Mouse (Mus musculus) c-Kit-positive CD71-positive TER-119-positive erythroid progenitor cells, embryonic 14.5 days (primary cell): Measurements from ENCODE around the gene Thsd7a.

Experiments used
- DNase-seq: peaks from one replicate; pipeline ENCODE4 v3.0.0-alpha.2; 2013; ENCODE audit warnings: low spot score

Thsd7a gene

DNA sequence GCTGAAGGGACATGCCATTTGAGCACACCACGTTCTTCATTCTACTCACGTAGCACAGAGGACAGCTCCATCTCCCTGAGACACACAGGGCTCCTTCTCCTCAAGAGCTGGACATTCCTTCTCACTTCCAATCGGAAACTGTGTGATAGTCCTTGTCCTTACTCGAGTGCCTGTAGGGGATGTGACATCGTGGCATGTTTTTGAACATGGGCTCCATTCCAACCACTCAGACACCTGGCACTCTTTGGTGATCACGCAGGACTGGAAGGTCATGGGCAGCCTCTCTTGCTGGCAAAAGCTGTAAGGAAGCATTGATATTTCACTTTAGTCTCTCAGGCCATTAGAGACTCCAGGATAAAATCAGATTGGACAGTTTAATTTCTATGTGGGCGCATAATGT, 245.3 kb downstream of the Thsd7a start:
- DNase-seq: no peak

DNA sequence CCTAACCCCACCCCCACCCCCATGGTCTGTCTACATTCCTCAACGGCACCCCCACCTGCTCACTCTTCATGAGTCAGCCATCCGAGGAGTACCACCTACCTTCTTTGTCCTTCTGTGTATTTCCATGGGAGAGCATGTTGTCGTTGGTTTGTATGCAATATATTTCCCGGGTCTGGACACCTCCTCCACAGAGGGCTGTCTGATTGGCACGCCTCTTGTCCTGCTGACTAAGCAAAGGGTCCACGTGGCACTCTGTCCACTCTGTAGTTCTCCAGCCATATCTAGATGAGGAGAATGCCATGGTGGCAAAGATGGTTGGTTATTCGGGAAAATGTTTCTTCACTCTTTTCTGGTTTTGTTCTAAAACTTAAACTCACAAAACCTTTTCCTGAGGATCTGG, 248.3 kb downstream of the Thsd7a start:
- no peak for DNase-seq

DNA sequence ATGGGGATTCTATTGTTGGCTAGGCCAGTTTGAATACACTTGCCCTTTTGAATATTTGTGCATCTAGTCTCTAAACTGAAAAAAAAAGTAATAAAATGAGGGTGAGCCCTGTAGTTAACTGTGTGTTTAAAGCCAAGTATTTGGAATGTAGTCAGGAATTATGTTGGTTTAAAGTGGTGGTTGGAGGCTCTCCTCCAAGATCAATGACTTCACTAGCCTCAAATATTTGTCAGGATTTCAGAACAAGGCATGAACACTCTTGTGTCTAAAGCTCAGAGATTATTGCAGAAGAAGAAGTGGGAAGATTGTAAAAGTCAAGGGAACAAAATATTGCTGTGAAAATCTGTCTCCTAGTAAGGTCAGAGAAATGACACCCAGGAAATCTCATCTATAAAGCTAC, 249.3 kb downstream of the Thsd7a start:
- no peak for DNase-seq

DNA sequence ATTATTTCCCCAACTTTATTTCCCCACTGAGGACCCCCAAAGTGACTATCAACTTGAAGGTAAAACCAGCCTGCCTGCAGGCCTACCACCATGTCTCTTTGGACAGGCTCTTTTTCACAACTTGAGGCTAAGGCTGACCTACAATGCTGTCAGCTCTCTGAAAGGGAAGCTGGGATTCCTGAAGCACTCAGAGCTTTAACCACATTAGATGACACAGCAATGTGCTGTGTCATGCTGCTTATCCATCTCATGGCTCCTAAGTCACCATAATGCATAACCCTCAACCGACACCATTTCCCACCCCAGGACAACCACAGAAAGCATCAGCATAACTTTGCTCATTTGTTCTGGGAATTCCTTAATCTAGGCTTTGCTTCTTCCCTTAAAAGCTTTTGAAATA, 255.6 kb downstream of the Thsd7a start:
- DNase-seq: no peak

DNA sequence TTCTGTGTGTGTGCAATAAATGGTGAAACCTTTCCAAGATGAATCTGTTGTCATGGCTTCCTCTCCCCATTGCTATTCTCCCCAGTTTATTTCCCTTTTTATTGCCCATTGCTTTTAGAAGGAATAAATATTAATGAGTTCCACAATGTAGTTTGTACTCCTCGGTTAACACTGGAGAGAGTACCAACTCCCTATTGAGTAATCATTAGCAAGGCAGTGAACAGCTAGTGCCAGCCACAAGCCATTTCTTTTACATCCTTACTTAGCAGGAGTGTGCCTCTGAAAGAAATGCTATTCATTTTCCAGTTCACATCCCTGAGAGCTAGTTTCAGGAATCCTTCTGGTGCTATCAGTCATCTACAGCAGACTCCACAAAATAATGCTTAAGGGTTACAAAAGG, 260.3 kb downstream of the Thsd7a start:
- no peak for DNase-seq

DNA sequence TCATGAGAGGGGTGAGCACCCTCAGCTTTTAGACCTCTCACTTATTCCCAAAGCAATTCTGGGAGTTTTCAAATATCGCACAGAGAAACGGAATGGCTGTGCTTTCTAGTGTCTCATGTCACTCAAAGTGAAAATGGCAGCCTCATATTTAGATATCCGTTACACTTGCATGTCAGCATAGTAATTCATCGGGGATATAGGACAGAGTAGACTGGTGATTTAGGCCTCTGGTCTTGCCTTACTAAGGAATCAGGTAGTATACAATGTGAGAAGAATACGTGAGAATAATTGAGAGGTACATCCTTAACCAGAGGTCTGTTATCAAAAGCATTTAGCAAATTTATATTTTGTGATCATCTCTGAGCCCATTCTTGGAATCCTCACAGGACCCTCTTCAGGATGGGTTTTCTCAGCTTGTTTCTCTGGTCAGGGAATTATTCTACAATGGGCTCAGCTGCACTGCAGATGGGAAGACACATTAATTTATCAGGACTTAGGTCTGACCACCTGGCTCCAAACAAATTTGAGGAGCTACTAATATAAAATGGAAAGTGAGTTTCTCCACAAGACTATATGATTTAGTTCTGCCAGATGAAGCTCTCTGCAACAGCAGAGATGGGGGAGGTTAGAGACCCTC, 267.6 kb downstream of the Thsd7a start:
- DNase-seq: no peak

DNA sequence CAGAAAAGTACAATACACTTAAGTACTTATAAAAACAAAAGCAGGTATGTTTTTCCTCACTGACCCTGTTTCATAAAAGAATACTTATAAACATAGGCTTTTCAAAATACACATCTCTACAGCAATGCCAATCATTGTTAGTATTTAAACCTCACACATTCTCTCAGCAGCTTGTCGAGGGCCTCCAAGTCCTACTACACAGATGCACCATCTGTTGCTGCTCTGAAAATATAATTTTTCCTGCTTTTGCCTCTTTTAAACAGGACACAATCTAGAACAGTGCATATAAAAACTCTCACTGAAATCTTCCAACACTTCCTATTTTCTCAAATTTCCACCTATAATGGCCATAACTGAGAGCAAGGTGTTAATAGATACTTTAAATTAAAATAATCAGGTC, 270.9 kb downstream of the Thsd7a start:
- DNase-seq: no peak

DNA sequence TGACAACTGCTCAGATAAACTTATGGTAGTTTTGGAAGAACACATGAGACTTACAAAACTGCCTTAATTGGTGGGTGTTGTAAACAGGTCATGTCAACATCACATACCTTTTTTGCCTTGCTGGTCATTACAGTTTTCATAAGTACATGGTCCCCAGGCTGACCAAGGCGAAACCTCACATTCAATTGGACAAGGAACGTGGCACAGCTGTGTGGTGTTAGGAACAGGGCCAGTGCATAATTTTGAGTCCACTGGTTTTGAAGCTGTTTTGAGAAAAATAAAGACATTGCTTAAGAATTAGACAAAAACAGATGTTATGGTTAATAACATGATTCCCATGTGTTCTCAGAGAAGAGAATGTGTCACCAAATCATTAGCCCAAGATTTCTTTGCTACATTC, 278.3 kb downstream of the Thsd7a start:
- no peak for DNase-seq

DNA sequence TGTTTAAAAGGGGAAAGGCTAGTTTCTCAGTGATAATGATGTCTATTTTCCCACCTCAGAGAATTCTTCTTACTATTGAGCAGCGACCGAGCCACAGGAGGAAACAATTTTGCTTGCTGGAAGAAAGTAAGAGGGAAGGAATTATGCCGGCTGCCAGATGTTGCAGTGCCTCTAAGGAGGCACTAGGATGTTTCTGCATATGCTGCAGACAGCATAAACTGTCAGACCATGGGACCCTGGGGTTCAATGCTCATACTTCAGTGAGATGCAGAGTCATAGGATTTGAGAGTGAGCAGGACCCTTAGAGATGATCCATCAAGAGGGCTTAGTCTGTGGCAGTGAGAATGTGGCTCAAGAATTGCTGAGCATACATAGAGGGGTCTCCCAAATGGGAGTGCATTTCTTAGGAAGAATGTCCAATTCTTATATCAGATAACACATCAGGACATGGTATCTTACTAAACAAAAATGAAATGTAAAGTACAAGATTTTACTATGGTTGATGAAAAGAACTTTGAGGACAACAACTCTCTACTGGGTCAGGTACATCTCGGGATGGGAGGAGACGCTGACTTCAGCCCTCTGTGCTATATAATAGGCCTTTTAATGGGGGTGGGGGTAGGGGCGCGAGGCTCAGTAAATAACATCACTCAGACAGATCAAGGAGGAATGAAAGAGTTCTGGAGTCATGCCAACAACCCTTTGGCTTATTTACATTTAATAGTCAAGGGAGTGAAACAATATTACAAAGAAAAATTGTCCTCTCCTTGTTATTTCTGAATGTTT, 281.7 kb downstream of the Thsd7a start:
- no peak for DNase-seq

DNA sequence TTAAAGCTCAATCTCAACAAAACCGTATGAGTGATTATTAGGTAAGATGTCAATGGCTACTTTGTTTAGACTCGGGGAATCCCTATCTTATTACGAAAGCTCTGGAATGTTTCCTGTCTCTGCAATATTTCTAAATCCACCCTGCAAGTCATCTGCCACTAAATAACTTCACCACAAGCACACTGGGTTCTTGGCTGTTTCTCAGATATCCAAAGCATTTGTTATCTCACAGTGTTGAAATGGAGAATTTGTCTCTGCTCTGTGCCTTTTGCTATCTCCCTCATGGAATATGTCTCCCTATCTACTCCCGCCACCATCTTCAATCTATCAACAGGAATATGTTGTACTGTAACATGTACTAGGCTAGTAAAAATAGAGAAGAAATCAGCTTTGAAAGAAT, 290.4 kb downstream of the Thsd7a start:
- DNase-seq: no peak

DNA sequence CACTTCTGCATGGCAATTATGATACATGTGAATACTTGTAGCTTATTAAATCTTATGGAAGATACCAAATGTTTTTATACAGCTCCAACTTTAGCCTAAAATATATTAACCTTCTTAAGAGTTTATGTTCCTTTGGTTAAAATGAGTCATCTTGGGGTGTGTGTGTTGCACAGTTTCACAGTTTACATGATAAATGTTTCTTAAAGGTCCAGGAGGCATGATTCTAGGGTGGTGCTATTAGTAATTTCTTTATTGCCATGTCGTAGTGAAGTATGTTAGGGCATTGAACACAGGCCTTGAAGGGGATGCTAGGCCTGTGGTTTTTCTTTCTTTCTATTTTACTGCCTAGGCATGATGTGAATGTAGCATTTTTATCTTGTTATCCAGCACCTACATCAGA, 291.8 kb downstream of the Thsd7a start:
- DNase-seq: no peak

DNA sequence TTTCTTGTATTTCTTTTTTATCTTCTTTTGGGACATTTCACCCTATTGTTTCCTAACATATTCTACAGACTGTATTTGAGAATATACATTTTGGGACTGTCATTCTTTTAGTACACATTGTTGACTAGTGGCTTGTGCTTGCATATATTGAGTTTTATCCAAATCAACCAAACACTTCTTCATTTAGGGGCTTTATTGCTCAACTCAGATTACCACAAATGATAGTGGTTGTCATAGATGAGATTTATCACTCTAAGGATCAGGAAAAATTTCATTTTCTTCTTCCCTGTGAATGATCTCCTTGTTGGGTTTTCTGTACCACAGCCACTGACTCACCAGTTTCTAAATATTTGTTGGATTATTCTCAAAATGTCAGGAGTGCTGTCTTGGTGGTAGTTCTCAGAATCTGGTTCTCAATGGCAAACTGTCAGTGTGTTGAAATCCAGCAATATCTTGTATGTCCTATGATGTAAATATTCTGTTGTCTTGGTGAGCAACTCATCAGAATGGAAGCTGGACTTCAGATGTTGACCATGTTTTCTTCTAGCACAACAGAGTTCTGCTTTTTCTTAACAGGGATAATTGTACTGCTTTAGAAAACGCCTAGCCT, 294.2 kb downstream of the Thsd7a start:
- DNase-seq: no peak

DNA sequence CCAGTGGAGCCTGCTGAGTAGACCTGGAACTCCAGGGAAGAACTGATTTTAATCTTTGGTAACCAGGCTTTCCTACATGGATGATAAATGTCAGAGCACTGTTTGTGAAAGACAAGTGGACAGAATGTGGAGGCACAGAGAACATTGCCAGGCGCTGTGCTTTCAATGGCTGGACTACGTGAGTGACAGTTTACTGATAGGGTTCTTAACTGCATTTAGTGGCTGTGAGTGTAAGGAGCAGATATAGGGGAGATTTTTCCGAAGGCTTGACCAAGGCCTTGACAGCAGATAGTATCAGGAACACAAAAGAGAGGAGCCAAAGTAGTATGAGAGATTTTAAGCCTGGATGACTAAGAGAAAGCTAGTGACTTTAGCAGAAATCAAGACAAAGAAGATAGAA, 295.1 kb downstream of the Thsd7a start:
- no peak for DNase-seq

DNA sequence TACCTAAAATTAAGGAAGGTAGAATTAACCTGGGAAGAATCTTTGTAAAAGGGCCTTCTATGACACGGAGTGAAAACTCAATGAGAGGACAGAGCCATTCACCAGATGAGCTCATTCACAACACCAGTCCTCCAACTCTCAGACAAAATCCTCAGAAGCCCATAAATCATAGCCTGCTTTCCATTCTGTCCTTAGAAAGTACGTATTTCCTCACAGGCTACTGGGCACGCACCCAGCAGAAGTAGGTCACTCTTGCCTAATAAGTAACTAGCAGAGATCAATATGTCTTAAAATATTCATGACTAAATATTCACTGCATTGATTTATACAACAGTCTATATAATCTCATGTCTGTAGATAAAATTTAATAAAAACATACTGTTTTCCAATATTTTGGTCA, 300.4 kb downstream of the Thsd7a start:
- no peak for DNase-seq

DNA sequence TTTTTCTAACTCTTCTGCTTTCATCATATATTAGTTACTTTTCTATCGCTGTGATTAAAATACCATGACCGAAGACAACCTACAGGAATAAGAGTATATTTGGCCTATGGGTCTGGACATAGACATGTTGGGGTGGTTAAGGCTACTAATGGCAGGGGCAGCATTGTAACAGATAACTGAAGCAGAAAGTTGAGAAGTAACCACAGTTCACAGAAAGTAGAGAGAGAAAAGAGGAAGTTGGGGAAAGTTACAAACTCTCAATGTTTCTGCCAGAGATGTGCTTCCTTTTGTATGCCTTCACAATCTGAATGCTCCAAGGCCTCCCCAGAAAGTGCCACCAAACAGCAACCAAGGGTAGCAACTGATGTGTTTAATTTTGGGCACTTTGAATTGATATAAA, 303.7 kb downstream of the Thsd7a start:
- DNase-seq: no peak

DNA sequence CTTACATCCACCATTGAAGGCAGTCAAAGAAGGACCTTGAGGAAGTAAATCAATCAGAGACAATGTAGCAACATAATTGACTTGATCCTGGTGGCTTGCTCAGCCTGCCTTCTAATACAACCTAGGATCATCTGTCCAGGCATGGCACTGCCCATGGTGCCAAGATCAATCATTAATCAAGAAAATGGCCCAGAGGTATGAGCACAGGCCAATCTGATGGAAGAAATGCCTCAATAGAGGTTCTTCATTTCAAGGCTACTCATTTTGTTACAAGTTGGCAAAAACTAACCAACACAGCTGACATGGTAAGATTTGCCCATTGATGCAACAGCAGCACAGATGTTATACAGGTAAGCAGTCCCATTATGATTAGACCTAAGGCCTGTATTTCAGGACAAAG, 309.6 kb downstream of the Thsd7a start:
- no peak for DNase-seq

DNA sequence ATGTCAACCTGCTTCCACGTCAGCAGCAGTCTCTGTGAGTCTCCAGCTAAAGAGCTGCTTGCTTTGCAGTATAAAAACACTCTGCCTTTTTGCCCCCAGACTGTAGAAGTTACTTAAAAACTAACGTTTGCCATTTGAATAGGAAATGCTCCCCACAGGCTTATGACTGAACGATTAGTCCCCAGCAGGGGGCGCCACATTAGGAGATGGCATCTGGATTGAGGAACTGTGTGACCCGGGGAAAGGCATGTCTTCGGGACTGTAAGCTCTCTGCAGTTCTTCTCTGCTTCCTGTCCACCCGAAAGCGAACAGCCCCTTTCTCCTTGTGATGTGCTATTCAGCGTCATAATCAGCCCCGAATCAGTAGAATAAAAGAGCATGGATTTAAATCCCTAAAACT, 330.1 kb downstream of the Thsd7a start:
- no peak for DNase-seq

DNA sequence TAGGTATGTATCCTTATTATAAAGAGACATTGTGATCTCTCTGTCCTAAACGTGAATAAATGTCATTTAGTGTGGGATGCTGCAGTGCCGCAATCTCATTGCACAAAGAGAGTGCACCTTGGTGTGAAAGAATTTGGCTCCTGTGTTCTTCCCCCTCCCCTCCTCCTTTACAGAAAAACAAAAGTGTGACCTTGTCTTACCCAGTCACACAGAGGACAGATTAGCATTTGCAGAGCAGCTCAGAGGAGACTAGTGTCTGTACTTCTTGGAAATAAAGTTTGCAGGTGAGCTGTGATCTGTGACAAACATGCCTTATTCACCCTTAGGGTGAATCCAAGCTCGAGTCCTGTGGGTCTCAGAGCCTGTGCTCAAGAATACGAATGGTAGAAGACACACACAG, 332.2 kb downstream of the Thsd7a start:
- no peak for DNase-seq

DNA sequence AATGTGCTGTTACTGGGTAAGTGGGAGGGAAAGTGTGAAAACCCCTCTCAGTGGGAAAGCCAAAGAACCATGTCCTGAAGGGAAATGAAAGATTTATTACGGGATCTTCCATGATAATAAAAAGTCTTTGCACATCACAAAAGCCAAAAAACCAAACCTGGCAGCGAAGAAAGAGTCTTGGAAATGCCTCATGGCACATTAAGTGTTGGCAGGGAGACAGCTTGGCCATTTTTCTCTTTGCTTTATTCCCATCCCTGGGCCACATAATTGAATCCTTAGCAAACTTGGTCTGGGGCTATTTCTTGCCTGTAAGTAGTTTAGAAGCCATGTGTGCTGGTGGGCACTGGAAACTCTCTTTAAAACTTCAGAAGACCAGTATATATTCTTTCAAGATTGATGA, 344.8 kb downstream of the Thsd7a start:
- no peak for DNase-seq

DNA sequence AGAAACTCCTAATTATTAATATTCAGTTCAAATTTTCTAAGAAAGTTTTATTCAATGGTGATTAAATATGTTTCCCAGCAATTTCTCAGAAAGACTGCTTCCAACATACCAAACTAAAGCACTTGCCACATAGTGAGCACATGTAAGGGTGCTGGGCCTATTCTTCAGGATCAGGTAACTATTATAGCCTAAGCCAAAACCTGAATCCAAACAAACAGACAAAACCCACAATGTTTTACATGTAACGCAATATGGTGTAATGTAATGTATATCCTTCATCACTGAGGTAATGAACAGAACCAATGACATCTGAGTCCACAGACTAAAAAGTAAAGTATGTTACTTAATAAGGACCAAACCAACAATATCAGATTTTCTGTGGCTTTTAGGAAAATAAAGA, 346.2 kb downstream of the Thsd7a start:
- DNase-seq: no peak

DNA sequence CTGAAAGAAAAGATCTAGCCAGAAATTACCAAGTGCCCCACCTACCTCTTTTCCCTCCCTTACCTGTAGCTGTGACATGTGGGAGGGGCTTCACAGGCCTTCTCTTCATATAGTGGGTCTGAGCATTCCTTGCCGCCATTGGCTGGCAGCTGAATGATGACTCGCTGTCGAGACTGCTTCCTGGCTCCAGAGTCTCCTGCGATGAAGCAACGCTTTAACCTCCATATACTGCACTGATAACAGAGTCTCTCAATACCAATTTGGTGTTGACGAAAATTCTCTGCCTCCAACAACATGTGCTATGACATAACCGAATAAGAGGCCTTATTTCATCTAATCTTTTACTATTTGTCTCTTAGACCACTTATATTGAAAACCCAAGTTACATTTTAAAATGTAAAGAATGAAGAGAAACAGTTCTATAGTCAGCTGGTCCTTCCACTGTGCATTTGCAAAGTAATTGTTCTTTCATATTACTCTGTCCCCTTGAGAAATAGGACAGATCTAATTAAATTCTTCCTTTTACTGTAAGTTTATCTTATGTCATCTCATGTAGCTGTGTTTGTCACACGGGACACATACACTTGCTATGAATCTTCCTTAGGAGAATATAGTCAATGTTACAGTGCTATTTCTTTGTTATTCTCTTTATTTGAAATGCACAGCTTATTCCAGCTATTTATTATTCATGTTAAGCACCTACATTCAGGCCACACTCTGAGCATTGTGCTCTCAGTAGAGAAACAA, 351.3 kb downstream of the Thsd7a start:
- no peak for DNase-seq

DNA sequence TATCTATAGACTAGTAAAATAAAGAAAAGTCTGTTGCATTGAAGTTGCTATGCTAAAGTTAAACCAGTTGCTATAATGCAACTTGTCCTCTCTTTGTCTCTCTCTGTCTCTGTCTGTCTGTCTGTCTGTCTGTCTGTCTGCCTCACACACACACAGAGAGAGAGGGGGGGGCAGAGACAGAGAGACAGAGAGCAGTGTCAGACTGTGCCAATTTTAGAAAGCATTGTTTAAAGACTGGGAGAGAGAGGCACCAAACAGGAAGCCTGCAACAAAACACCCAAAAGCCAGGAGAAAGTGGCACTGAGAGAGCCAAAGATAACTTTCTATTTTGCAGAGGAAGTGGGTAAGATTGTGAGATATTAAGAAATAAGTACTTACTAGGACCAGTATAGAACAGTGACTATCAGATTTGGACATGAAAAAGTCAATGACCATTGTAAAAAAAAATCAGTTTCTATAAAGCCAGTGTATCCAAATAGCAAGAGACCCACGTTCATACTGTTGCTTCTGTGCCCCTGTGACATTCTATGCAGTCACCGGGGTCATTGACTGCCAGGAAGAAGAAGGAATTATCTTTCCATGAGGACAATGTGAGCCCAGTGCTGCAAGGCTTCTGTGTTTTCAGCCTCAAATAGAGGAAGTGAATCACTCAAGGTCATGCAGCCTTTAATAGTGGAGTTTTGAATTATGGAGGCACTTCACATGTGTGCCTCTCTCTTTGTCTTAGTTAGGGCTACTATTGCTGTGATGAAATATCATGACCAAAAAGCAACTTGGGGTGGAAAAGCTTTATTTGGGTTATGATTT, 355.4 kb downstream of the Thsd7a start:
- DNase-seq: no peak
